Mouse (Mus musculus): Measurements from ENCODE around the gene Ssr2.

- TF ChIP-seq FLI1 (IDR thresholded peaks at IDR 0.05; ENCODE audit: low read length) (no peak), GATA1 (IDR thresholded peaks at IDR 0.05; ENCODE audit: borderline replicate concordance, low read length) (no peak)
Observed at GRCm38 (mm10) chr3:88532299-88532674, 43.4 kb upstream of the Ssr2 start, which contains the start of gene Mex3a.

Data from megakaryocyte, embryonic 14.5 days (primary cell).